Mouse (Mus musculus): Measurements from ENCODE around the gene Sertm1. TPM values are rescaled to one million over a fixed set of nuclear protein-coding genes. Genes with fewer than 3 reads are reported as not detected.

Gene Sertm1
- polyA plus RNA-seq (2014; fragmentation: Nextera tagmentation; extraction: Ambion mirVana) = 0.77 and 0.82 TPM in 2 replicates

- Histone ChIP-seq H3K27me3 (replicated peaks; ENCODE audit: control insufficient read depth, insufficient read depth, low read length) (peaks cover 20% of the 10 kb centered on the region), H3K36me3 (ENCODE audit: control insufficient read depth, insufficient read depth, low read length) (no peaks in the 10 kb centered on the region), H3K9me3 (ENCODE audit: control insufficient read depth, low read length) (no peaks in the 10 kb centered on the region), H3K4me2 (peak within 1 kb of the TSS; percentile 59), H3K4me1 (replicated peaks; ENCODE audit: control insufficient read depth, insufficient read depth, low read length) (no peaks in the 10 kb centered on the region), H3K27ac (ENCODE audit: low read depth, low read length) (no peak within 1 kb of the TSS), H3K4me3 (ENCODE audit: low read depth, low read length) (peak within 1 kb of the TSS; percentile 48), H3K9ac (ENCODE audit: low read depth, low read length) (peak within 1 kb of the TSS; percentile 46; the same call in 1 of the 2 replicates)
- DNase-seq (ENCODE audit: low spot score) = peak; percentile 68
- 2% methylated on average over 37 of the region's 38 CpGs for WGBS
- peak; percentile 88 for ATAC-seq (replicated peaks; ENCODE audit: low FRiP score)
These were observed at the start of gene Sertm1 for GRCm38 (mm10) chr3:54915643-54916071. TSS of gene Sertm1 (minus strand) at chr3:54915887.

- WGBS = 69% methylated on average over 3 of the region's 3 CpGs
- ATAC-seq (replicated peaks; ENCODE audit: low FRiP score) (no peak), DNase-seq (ENCODE audit: low spot score) (no peak)
- Histone ChIP-seq H3K36me3 (ENCODE audit: control insufficient read depth, insufficient read depth, low read length) (no peaks in the 10 kb centered on the region), H3K4me3 (ENCODE audit: low read depth, low read length) (no peak overlapping the region), H3K9ac (ENCODE audit: low read depth, low read length) (no peak overlapping the region), H3K4me1 (replicated peaks; ENCODE audit: control insufficient read depth, insufficient read depth, low read length) (no peaks in the 10 kb centered on the region), H3K27ac (ENCODE audit: low read depth, low read length) (no peak overlapping the region), H3K27me3 (replicated peaks; ENCODE audit: control insufficient read depth, insufficient read depth, low read length) (no peaks in the 10 kb centered on the region), H3K4me2 (no peak overlapping the region), H3K9me3 (ENCODE audit: control insufficient read depth, low read length) (no peaks in the 10 kb centered on the region)
These were observed 49.3 kb upstream of the Sertm1 start for GRCm38 (mm10) chr3:54964948-54965506.

GRCm38 (mm10) chr3:54943067-54943810 lies 27.6 kb upstream of the Sertm1 start:
- H3K9ac ChIP-seq (ENCODE audit: low read depth, low read length) = no peak overlapping the region
- no peak for DNase-seq (ENCODE audit: low spot score)
- H3K4me3 ChIP-seq (ENCODE audit: low read depth, low read length) = no peak overlapping the region
- H3K27ac ChIP-seq (ENCODE audit: low read depth, low read length) = no peak overlapping the region
- H3K4me2 ChIP-seq = no peak overlapping the region
- no peaks in the 10 kb centered on the region for H3K36me3 ChIP-seq (ENCODE audit: control insufficient read depth, insufficient read depth, low read length)
- H3K4me1 ChIP-seq (replicated peaks; ENCODE audit: control insufficient read depth, insufficient read depth, low read length) = no peaks in the 10 kb centered on the region
- WGBS = 59% methylated on average over 6 of the region's 6 CpGs
- no peak for ATAC-seq (replicated peaks; ENCODE audit: low FRiP score)
- H3K9me3 ChIP-seq (ENCODE audit: control insufficient read depth, low read length) = no peaks in the 10 kb centered on the region
- H3K27me3 ChIP-seq (replicated peaks; ENCODE audit: control insufficient read depth, insufficient read depth, low read length) = no peaks in the 10 kb centered on the region

GRCm38 (mm10) chr3:54934535-54934934 lies 18.8 kb upstream of the Sertm1 start:
- H3K27me3 ChIP-seq (replicated peaks; ENCODE audit: control insufficient read depth, insufficient read depth, low read length) = no peaks in the 10 kb centered on the region
- DNase-seq (ENCODE audit: low spot score) (no peak), ATAC-seq (replicated peaks; ENCODE audit: low FRiP score) (no peak)
- H3K4me2 ChIP-seq = no peak overlapping the region
- no peaks in the 10 kb centered on the region for H3K36me3 ChIP-seq (ENCODE audit: control insufficient read depth, insufficient read depth, low read length)
- no peak overlapping the region for H3K27ac ChIP-seq (ENCODE audit: low read depth, low read length)
- no peak overlapping the region for H3K4me3 ChIP-seq (ENCODE audit: low read depth, low read length)
- 75% methylated on average over 4 of the region's 4 CpGs for WGBS
- 0 out of 2 replicates have a peak, but pooled peaks cover 2% of the 10 kb centered on the region for H3K9me3 ChIP-seq (ENCODE audit: control insufficient read depth, low read length)
- H3K9ac ChIP-seq (ENCODE audit: low read depth, low read length) = no peak overlapping the region
- no peaks in the 10 kb centered on the region for H3K4me1 ChIP-seq (replicated peaks; ENCODE audit: control insufficient read depth, insufficient read depth, low read length)

GRCm38 (mm10) chr3:54932599-54932998 lies 16.9 kb upstream of the Sertm1 start:
- Histone ChIP-seq H3K4me2 (no peak overlapping the region), H3K4me1 (replicated peaks; ENCODE audit: control insufficient read depth, insufficient read depth, low read length) (no peaks in the 10 kb centered on the region), H3K36me3 (ENCODE audit: control insufficient read depth, insufficient read depth, low read length) (no peaks in the 10 kb centered on the region), H3K9me3 (ENCODE audit: control insufficient read depth, low read length) (0 out of 2 replicates have a peak, but pooled peaks cover 2% of the 10 kb centered on the region), H3K4me3 (ENCODE audit: low read depth, low read length) (no peak overlapping the region), H3K27ac (ENCODE audit: low read depth, low read length) (no peak overlapping the region), H3K9ac (ENCODE audit: low read depth, low read length) (no peak overlapping the region), H3K27me3 (replicated peaks; ENCODE audit: control insufficient read depth, insufficient read depth, low read length) (no peaks in the 10 kb centered on the region)
- DNase-seq (ENCODE audit: low spot score) (no peak), ATAC-seq (replicated peaks; ENCODE audit: low FRiP score) (no peak)
- WGBS = 93% methylated on average over 4 of the region's 4 CpGs

GRCm38 (mm10) chr3:54920425-54920824 lies 4.7 kb upstream of the Sertm1 start:
- WGBS = 67% methylated on average over 3 of the region's 3 CpGs
- peaks cover 9% of the 10 kb centered on the region for H3K27me3 ChIP-seq (replicated peaks; ENCODE audit: control insufficient read depth, insufficient read depth, low read length)

GRCm38 (mm10) chr3:54914845-54915642 lies 643 bp downstream of the Sertm1 start:
- ATAC-seq (replicated peaks; ENCODE audit: low FRiP score) (no peak), DNase-seq (ENCODE audit: low spot score) (no peak)
- peak overlapping the region; percentile 46; the same call in 1 of the 2 replicates for H3K9ac ChIP-seq (ENCODE audit: low read depth, low read length)
- peaks cover 20% of the 10 kb centered on the region for H3K27me3 ChIP-seq (replicated peaks; ENCODE audit: control insufficient read depth, insufficient read depth, low read length)
- H3K36me3 ChIP-seq (ENCODE audit: control insufficient read depth, insufficient read depth, low read length) = no peaks in the 10 kb centered on the region
- 5% methylated on average over 31 of the region's 31 CpGs for WGBS
- no peaks in the 10 kb centered on the region for H3K9me3 ChIP-seq (ENCODE audit: control insufficient read depth, low read length)
- peak overlapping the region; percentile 59 for H3K4me2 ChIP-seq
- no peak overlapping the region for H3K27ac ChIP-seq (ENCODE audit: low read depth, low read length)
- H3K4me1 ChIP-seq (replicated peaks; ENCODE audit: control insufficient read depth, insufficient read depth, low read length) = no peaks in the 10 kb centered on the region
- peak overlapping the region; percentile 48 for H3K4me3 ChIP-seq (ENCODE audit: low read depth, low read length)

More at GRCm38 (mm10) chr3:54920425-54920824, 4.7 kb upstream of the Sertm1 start:
- H3K4me3 ChIP-seq (ENCODE audit: low read depth, low read length) = no peak overlapping the region
- H3K9ac ChIP-seq (ENCODE audit: low read depth, low read length) = no peak overlapping the region
- no peaks in the 10 kb centered on the region for H3K36me3 ChIP-seq (ENCODE audit: control insufficient read depth, insufficient read depth, low read length)
- DNase-seq (ENCODE audit: low spot score) (no peak), ATAC-seq (replicated peaks; ENCODE audit: low FRiP score) (no peak)
- H3K4me2 ChIP-seq = no peak overlapping the region
- H3K4me1 ChIP-seq (replicated peaks; ENCODE audit: control insufficient read depth, insufficient read depth, low read length) = no peaks in the 10 kb centered on the region
- no peak overlapping the region for H3K27ac ChIP-seq (ENCODE audit: low read depth, low read length)
- no peaks in the 10 kb centered on the region for H3K9me3 ChIP-seq (ENCODE audit: control insufficient read depth, low read length)

- H3K9me3 ChIP-seq (ENCODE audit: control insufficient read depth, low read length) = no peaks in the 10 kb centered on the region
- no peak for ATAC-seq (replicated peaks; ENCODE audit: low FRiP score)
- no peak overlapping the region for H3K27ac ChIP-seq (ENCODE audit: low read depth, low read length)
These were observed 6.8 kb downstream of the Sertm1 start for GRCm38 (mm10) chr3:54908878-54909277.

More at GRCm38 (mm10) chr3:54908878-54909277, 6.8 kb downstream of the Sertm1 start:
- Histone ChIP-seq H3K36me3 (ENCODE audit: control insufficient read depth, insufficient read depth, low read length) (no peaks in the 10 kb centered on the region), H3K9ac (ENCODE audit: low read depth, low read length) (no peak overlapping the region), H3K27me3 (replicated peaks; ENCODE audit: control insufficient read depth, insufficient read depth, low read length) (no peaks in the 10 kb centered on the region), H3K4me3 (ENCODE audit: low read depth, low read length) (no peak overlapping the region), H3K4me1 (replicated peaks; ENCODE audit: control insufficient read depth, insufficient read depth, low read length) (no peaks in the 10 kb centered on the region), H3K4me2 (no peak overlapping the region)
- no peak for DNase-seq (ENCODE audit: low spot score)
- 80% methylated on average over 1 of the region's 1 CpGs for WGBS
